Mouse (Mus musculus): ENCODE data around the gene Ddc. TPM values are rescaled to one million over a fixed set of nuclear protein-coding genes. Genes with fewer than 3 reads are reported as not detected.
A peak's percentile ranks its signal among the peaks of the same experiment; 100 is the strongest.

Ddc gene
- polyA plus RNA-seq, 1 experiment from 2014 or later, result 15.9 TPM

DNA sequence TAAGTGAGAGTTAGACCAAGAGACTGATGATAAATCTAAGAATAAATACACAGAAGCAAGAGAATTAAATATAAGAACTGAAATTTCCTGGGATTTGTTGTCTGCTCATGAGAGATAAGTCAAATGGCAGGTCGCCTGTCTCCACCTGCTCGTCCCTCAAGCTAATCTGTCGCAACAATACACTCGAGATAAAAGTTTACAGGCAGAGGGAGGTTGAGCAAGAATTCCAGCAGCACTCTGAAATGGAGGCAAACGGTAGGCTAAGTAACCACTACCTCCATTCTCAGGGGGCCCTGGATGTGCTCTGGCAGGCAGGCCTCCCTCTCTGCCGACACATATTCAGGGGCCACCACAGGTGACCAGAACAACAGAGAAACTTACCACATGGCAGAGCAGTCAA lies 62.6 kb downstream of the Ddc start:
- Histone ChIP-seq H3K4me3 (ENCODE audit: low read length) (no peak overlapping the region), H3K4me1 (replicated peaks; ENCODE audit: control insufficient read depth, insufficient read depth, low read length) (peaks cover 50% of the 10 kb centered on the region), H3K9me3 (ENCODE audit: control insufficient read depth, low read length) (no peaks in the 10 kb centered on the region), H3K36me3 (ENCODE audit: control insufficient read depth, insufficient read depth, low read length) (no peaks in the 10 kb centered on the region), H3K9ac (ENCODE audit: low read length) (no peak overlapping the region), H3K4me2 (ENCODE audit: low read depth, low read length) (no peak overlapping the region), H3K27me3 (ENCODE audit: control insufficient read depth, insufficient read depth, low read depth, low read length) (no peaks in the 10 kb centered on the region), H3K27ac (ENCODE audit: low read length) (peak overlapping the region; percentile 68)
- WGBS, result 42% methylated on average over 6 of the region's 6 CpGs
- no peak for ATAC-seq (ENCODE audit: low read depth)

DNA sequence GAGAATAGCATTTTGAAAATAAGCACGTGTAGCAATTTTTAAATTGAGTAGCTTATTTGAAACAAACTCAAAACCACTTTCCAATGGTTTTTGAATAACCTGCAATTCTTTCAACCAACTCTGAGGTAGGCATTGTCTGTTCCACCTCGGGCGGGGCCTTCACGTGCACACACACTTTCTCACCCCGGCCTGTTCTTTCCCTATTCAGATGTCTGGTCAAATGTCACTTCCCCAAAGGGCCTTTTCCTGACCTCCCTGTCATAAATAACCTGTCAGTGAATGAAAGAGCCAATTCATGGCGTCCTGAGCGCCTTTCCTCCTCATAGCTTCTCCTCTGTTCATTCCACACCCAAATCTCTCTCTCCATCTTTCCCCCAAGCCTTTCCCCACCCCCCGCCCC lies 64.8 kb downstream of the Ddc start:
- Histone ChIP-seq H3K4me2 (ENCODE audit: low read depth, low read length) (no peak overlapping the region), H3K9ac (ENCODE audit: low read length) (peak overlapping the region; percentile 49; the same call in 1 of the 2 replicates)

DNA sequence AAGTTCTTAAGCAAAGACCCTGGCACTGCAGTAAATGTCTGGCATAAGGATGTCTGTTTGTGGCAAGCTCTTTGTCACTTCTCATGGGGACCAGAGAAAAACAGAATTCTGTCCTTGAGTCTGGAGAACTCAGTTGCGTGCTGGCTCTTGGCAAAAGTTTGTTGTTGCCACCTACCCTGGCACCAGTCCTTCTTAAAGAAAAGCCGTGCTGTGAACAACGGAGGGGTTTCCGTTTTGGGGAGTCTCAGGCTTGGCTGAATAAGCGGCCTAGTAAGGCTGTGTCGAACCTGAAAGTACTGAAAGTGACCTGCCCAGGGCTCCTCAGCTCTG lies 65.2 kb downstream of the Ddc start:
- Histone ChIP-seq H3K4me2 (ENCODE audit: low read depth, low read length) (no peak overlapping the region), H3K4me1 (replicated peaks; ENCODE audit: control insufficient read depth, insufficient read depth, low read length) (peaks cover 69% of the 10 kb centered on the region), H3K4me3 (ENCODE audit: low read length) (no peak overlapping the region), H3K27ac (ENCODE audit: low read length) (peak overlapping the region; percentile 93), H3K27me3 (ENCODE audit: control insufficient read depth, insufficient read depth, low read depth, low read length) (no peaks in the 10 kb centered on the region), H3K36me3 (ENCODE audit: control insufficient read depth, insufficient read depth, low read length) (no peaks in the 10 kb centered on the region), H3K9me3 (ENCODE audit: control insufficient read depth, low read length) (no peaks in the 10 kb centered on the region), H3K9ac (ENCODE audit: low read length) (peak overlapping the region; percentile 49; the same call in 1 of the 2 replicates)
- no peak for ATAC-seq (ENCODE audit: low read depth)
- WGBS, result 25% methylated on average over 6 of the region's 6 CpGs

More for the DNA sequence above, 64.8 kb downstream of the Ddc start:
- H3K4me1 ChIP-seq (replicated peaks; ENCODE audit: control insufficient read depth, insufficient read depth, low read length), result peaks cover 70% of the 10 kb centered on the region
- WGBS, result 32% methylated on average over 8 of the region's 8 CpGs
- H3K36me3 ChIP-seq (ENCODE audit: control insufficient read depth, insufficient read depth, low read length), result no peaks in the 10 kb centered on the region
- ATAC-seq (ENCODE audit: low read depth), result no peak
- peak overlapping the region; percentile 93 for H3K27ac ChIP-seq (ENCODE audit: low read length)
- H3K27me3 ChIP-seq (ENCODE audit: control insufficient read depth, insufficient read depth, low read depth, low read length), result no peaks in the 10 kb centered on the region
- H3K4me3 ChIP-seq (ENCODE audit: low read length), result no peak overlapping the region
- H3K9me3 ChIP-seq (ENCODE audit: control insufficient read depth, low read length), result no peaks in the 10 kb centered on the region

DNA sequence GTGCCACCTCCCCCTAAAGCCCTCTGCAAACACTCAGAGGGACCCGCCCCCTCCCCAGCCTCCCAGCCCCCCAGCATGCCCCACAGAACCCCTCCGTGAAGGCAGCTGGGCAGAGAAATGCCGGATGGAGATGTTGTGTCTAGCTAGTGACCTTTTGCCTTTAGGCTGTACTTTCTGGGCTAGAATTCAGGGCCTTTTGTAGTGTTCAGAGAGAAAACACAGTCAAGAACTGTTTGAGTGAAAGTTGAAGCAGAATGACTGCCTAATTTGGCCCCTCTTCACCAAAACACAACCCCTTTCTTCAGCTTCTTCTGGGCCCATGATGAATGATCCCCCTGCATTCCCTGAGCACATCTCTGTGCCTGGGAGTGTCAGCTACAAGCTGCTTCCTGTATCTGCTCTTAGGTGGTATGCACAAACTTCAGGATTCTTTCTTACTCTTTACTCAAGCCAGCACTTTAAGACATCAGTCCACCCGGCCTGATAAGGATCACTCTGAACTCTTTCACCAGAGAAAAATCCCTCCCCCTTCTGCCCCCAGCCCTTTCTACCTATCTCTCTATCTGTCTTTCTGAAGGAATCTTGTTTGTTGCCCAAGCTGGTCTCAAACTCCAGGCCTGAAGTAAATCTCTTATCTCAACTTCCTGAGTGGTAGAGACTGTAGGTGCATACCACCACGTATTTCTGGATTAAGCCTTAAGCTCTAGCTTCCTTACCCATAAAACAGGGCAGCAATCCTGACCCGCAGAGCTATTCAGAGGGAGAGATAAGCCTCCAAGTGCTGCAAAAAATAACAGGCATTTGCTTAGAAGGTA lies 65.8 kb downstream of the Ddc start:
- peak overlapping the region; percentile 10; the same call in 1 of the 2 replicates for H3K4me2 ChIP-seq (ENCODE audit: low read depth, low read length)
- H3K36me3 ChIP-seq (ENCODE audit: control insufficient read depth, insufficient read depth, low read length), result no peaks in the 10 kb centered on the region
- peak; percentile 65 for ATAC-seq (ENCODE audit: low read depth)
- H3K4me3 ChIP-seq (ENCODE audit: low read length), result no peak overlapping the region
- peaks cover 63% of the 10 kb centered on the region for H3K4me1 ChIP-seq (replicated peaks; ENCODE audit: control insufficient read depth, insufficient read depth, low read length)
- 6% methylated on average over 6 of the region's 6 CpGs for WGBS
- peak overlapping the region; percentile 49 for H3K9ac ChIP-seq (ENCODE audit: low read length)
- H3K27me3 ChIP-seq (ENCODE audit: control insufficient read depth, insufficient read depth, low read depth, low read length), result no peaks in the 10 kb centered on the region
- H3K27ac ChIP-seq (ENCODE audit: low read length), result peak overlapping the region; percentile 93
- H3K9me3 ChIP-seq (ENCODE audit: control insufficient read depth, low read length), result no peaks in the 10 kb centered on the region

DNA sequence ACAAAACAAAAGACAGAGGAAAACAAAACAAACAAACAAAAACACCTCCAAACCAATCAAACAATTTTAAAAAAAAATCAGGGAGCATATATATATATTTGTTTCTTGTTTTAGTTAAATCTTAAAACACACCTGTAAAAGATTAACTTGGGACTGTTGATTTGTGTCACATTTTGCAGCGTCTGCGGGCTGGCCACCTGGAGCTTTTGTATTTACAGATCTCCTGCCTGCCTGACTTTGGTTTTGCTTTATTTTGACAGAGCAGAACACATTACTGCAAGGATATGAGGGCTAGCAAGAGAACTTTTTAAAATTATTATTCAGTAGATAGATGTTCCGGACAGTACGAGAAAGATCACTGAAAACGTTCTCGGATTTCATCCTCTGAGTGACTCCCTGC lies 66.4 kb downstream of the Ddc start:
- peak overlapping the region; percentile 93 for H3K27ac ChIP-seq (ENCODE audit: low read length)
- peak overlapping the region; percentile 38 for H3K9ac ChIP-seq (ENCODE audit: low read length)
- 19% methylated on average over 6 of the region's 6 CpGs for WGBS
- H3K4me1 ChIP-seq (replicated peaks; ENCODE audit: control insufficient read depth, insufficient read depth, low read length), result peaks cover 60% of the 10 kb centered on the region
- H3K27me3 ChIP-seq (ENCODE audit: control insufficient read depth, insufficient read depth, low read depth, low read length), result no peaks in the 10 kb centered on the region
- H3K9me3 ChIP-seq (ENCODE audit: control insufficient read depth, low read length), result no peaks in the 10 kb centered on the region
- ATAC-seq (ENCODE audit: low read depth), result no peak
- no peak overlapping the region for H3K4me3 ChIP-seq (ENCODE audit: low read length)
- H3K36me3 ChIP-seq (ENCODE audit: control insufficient read depth, insufficient read depth, low read length), result no peaks in the 10 kb centered on the region
- H3K4me2 ChIP-seq (ENCODE audit: low read depth, low read length), result peak overlapping the region; percentile 10; the same call in 1 of the 2 replicates

DNA sequence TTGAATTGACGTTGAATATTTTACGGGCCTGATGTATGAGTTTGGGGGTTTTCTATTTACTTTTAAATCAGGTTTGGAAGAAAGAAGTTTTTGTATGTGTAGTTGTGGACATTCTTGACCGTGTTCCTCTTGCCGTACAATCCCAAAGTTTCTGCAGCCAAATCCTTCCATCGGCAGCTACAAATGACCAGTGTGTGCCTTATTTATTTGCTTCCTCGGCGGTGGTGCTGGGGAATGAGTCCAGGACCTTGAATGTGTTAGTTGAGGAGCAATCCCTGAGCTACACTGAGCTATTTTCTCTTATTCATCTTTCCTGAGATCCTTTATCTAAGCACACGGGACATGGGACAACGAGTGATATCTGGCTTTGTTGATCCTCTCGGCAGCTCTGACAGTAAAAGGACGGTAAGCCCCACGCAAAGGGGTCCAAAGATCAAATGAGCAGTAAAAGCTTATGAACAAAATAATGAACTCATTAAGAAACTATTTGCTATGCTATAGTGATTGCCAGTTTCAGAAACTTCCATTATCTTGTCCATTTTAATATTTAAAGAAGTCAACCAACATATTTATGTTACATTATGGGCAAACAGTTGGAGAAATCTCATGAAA lies 67.0 kb downstream of the Ddc start:
- Histone ChIP-seq H3K9ac (ENCODE audit: low read length) (peak overlapping the region; percentile 52), H3K36me3 (ENCODE audit: control insufficient read depth, insufficient read depth, low read length) (no peaks in the 10 kb centered on the region), H3K9me3 (ENCODE audit: control insufficient read depth, low read length) (no peaks in the 10 kb centered on the region), H3K27me3 (ENCODE audit: control insufficient read depth, insufficient read depth, low read depth, low read length) (no peaks in the 10 kb centered on the region), H3K4me1 (replicated peaks; ENCODE audit: control insufficient read depth, insufficient read depth, low read length) (peaks cover 55% of the 10 kb centered on the region), H3K27ac (ENCODE audit: low read length) (peak overlapping the region; percentile 87), H3K4me2 (ENCODE audit: low read depth, low read length) (peak overlapping the region; percentile 12; the same call in 1 of the 2 replicates), H3K4me3 (ENCODE audit: low read length) (no peak overlapping the region)
- no peak for ATAC-seq (ENCODE audit: low read depth)
- WGBS, result 18% methylated on average over 12 of the region's 12 CpGs

DNA sequence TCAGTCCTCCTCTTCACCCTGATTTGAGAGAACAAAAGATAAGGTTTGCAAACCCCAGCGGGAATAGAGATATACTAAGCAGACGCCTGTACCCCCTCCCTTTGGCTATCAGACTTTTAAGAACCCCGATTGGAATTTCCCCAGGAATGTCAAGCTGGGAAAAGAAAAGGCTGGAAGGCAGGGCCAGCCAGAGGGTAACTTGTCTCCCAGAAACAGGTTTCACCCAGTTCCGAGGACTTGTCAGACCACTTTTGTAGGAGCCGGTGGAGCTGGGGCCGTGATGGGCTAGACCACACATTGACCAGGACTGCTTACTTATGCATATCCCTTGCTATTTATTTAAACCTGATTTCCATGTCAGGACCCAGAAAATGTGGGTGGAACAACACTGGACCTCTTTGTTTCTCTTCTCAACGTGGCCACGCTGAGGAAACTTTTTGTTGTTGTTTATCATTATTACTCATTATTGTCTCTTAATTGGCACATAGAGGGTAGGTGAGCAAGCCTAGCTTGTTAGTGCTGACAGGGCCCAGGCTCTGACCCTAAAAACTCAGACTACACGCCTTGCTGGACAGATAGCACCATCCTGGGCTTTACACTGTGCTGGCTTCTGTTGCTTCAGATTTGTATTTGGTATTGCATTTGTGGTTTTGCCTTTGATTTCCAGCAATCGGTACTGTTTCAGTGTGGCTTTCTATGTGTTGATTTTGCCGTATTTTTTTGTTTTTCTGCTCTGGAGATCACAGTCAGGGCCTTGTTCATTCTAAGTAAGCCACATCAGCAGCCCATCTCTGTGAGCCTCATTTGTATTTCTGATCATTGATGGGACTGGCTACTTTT lies 68.6 kb downstream of the Ddc start:
- H3K4me1 ChIP-seq (replicated peaks; ENCODE audit: control insufficient read depth, insufficient read depth, low read length), result peaks cover 61% of the 10 kb centered on the region
- H3K36me3 ChIP-seq (ENCODE audit: control insufficient read depth, insufficient read depth, low read length), result no peaks in the 10 kb centered on the region
- peak overlapping the region; percentile 2; the same call in 1 of the 2 replicates for H3K4me3 ChIP-seq (ENCODE audit: low read length)
- peak overlapping the region; percentile 97 for H3K27ac ChIP-seq (ENCODE audit: low read length)
- H3K9ac ChIP-seq (ENCODE audit: low read length), result peak overlapping the region; percentile 44
- WGBS, result 22% methylated on average over 11 of the region's 11 CpGs
- peak; percentile 80 for ATAC-seq (ENCODE audit: low read depth)
- no peaks in the 10 kb centered on the region for H3K9me3 ChIP-seq (ENCODE audit: control insufficient read depth, low read length)
- no peaks in the 10 kb centered on the region for H3K27me3 ChIP-seq (ENCODE audit: control insufficient read depth, insufficient read depth, low read depth, low read length)
- H3K4me2 ChIP-seq (ENCODE audit: low read depth, low read length), result peak overlapping the region; percentile 36

DNA sequence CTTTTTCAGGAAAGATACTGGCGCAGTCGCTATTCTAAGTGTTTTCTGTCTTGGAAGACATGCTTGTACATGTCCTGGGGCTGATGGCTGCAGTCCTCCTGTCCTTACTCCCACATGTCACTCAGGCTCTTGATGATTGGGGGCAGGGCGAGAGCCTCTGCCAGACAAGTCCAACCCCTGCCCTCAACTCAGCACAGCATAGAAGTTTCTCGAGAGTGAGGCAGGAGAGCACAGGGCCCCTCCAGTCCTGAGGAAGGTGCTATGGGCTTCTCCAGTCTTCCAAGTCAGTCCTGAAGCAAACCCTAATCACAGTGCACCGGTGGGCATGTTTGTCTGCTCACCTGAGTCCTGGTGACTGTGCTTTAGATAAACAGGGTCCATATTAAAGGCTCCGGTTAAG lies 69.2 kb downstream of the Ddc start:
- H3K4me1 ChIP-seq (replicated peaks; ENCODE audit: control insufficient read depth, insufficient read depth, low read length), result peaks cover 67% of the 10 kb centered on the region
- peak overlapping the region; percentile 36 for H3K4me2 ChIP-seq (ENCODE audit: low read depth, low read length)
- WGBS, result 25% methylated on average over 6 of the region's 6 CpGs
- peak overlapping the region; percentile 44 for H3K9ac ChIP-seq (ENCODE audit: low read length)
- no peaks in the 10 kb centered on the region for H3K27me3 ChIP-seq (ENCODE audit: control insufficient read depth, insufficient read depth, low read depth, low read length)
- no peaks in the 10 kb centered on the region for H3K36me3 ChIP-seq (ENCODE audit: control insufficient read depth, insufficient read depth, low read length)
- ATAC-seq (ENCODE audit: low read depth), result peak; percentile 56
- H3K4me3 ChIP-seq (ENCODE audit: low read length), result peak overlapping the region; percentile 2; the same call in 1 of the 2 replicates
- no peaks in the 10 kb centered on the region for H3K9me3 ChIP-seq (ENCODE audit: control insufficient read depth, low read length)
- peak overlapping the region; percentile 97 for H3K27ac ChIP-seq (ENCODE audit: low read length)

DNA sequence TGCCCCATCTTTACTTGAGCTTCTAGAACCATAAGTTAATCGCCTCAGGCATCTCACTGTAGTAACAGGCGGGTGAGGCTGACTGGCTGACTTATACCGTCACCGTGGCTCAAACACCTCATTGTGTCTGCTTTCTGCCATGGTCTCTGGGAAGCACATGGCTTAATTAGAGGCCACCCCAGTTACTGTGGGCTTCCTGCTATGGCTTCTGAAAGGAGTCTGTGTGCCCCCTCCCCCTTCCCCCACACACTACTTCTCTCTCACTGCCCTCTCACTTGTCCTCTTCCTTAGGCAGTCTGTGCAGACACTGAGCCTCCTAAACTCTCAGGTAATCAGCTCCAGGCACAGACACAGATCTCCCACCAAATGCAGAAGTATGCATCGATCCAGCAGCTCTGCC lies 69.7 kb downstream of the Ddc start:
- H3K27me3 ChIP-seq (ENCODE audit: control insufficient read depth, insufficient read depth, low read depth, low read length), result no peaks in the 10 kb centered on the region
- ATAC-seq (ENCODE audit: low read depth), result no peak
- no peaks in the 10 kb centered on the region for H3K9me3 ChIP-seq (ENCODE audit: control insufficient read depth, low read length)
- peak overlapping the region; percentile 97 for H3K27ac ChIP-seq (ENCODE audit: low read length)
- H3K9ac ChIP-seq (ENCODE audit: low read length), result peak overlapping the region; percentile 44
- no peaks in the 10 kb centered on the region for H3K36me3 ChIP-seq (ENCODE audit: control insufficient read depth, insufficient read depth, low read length)
- no peak overlapping the region for H3K4me2 ChIP-seq (ENCODE audit: low read depth, low read length)
- 21% methylated on average over 5 of the region's 5 CpGs for WGBS
- no peak overlapping the region for H3K4me3 ChIP-seq (ENCODE audit: low read length)
- peaks cover 69% of the 10 kb centered on the region for H3K4me1 ChIP-seq (replicated peaks; ENCODE audit: control insufficient read depth, insufficient read depth, low read length)
